Mouse (Mus musculus): ENCODE data around the gene Cotl1.

The Cotl1 gene

DNA sequence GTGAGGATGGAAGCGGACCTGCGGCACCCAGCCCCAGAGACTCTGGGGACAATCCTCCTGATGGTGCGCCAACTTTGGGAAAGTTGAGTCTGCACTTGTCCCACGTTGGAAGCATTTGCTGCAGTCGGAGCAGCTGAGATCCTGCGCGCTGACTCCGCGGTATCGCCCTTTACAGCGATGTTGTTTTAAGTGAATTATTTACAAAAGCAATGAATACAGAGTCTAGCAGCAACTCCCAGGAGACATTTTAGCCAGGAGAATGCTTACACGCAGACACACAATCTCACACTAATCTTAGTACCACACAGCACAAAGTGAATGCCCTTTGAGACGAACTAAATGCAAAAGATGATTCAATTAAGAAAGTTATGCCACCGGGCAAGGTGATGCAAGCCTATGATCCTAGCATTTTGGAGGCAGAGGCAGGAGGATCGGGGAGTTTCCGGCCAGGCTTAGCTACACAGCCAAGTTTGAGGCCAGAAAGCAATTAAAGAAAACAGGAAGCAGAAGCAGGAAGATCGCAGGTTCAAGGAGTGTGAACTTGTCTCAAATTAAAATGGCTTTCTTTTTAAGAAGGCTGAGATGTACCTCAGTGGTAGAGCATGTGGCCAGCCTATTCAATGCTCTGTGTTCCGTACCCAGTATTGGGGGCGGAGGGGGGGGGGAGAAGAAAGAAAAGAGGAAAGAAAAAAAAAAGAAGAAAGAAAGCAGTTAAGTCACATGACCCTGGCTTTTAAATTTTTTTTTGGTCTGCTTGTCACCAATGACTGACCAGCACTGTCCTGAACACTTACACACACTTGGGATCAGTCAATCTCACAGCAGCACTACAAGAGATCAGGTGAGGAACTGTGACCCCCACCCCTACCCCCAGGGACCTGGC is 2.0 kb downstream of the Cotl1 start:
- DNase-seq (ENCODE audit: low spot score) = no peak

GRCm38 (mm10) chr8:119837553-119838071 is 2.7 kb downstream of the Cotl1 start:
- no peak for DNase-seq (ENCODE audit: low spot score)

GRCm38 (mm10) chr8:119836831-119837230 is 3.5 kb downstream of the Cotl1 start:
- DNase-seq (ENCODE audit: low spot score) = no peak

- DNase-seq (ENCODE audit: low spot score) = no peak
These were observed 5.1 kb downstream of the Cotl1 start for GRCm38 (mm10) chr8:119835270-119835669.

DNA sequence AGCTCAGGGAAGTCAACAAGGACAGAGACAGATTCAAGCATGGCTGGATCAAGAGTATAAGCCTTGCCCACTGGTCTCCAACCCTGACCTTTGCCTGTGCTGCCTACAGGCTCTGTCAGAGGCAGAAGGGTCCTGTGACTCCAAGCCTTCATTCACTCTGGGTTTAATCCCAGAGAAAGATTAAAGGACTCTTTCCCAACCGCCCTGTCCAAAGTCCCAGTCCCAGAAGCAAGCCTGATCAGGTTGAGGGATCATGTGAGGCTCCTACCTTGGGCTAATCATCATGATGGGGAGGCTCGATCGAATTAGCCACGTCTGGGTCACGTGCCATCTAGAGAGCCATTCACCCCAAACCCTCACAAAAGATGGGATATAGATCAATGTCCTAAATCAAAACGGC is 5.7 kb downstream of the Cotl1 start:
- no peak for DNase-seq (ENCODE audit: low spot score)

DNA sequence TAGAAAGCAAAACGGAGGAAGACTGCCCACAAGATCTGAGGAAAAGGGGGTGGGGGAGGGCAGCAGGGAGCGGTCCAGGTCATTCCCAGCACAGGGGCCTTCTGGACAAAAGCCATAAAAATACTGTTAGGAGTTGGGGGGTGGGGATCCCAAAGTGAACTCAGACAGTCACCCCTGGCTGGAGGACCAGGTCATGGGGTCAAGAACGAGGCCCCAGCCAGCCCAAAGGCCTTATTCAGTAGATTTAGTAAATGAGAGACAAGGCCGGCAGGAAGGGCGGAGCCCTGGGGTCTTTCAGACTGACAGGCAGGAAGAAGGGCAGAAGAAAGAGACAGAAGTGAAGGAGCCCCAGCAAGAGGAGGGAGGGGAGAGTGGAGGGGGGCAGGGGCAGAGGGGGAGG is 7.4 kb downstream of the Cotl1 start:
- DNase-seq (ENCODE audit: low spot score) = no peak

- no peak for DNase-seq (ENCODE audit: low spot score)
These were observed 8.2 kb downstream of the Cotl1 start for GRCm38 (mm10) chr8:119832101-119832617.

DNA sequence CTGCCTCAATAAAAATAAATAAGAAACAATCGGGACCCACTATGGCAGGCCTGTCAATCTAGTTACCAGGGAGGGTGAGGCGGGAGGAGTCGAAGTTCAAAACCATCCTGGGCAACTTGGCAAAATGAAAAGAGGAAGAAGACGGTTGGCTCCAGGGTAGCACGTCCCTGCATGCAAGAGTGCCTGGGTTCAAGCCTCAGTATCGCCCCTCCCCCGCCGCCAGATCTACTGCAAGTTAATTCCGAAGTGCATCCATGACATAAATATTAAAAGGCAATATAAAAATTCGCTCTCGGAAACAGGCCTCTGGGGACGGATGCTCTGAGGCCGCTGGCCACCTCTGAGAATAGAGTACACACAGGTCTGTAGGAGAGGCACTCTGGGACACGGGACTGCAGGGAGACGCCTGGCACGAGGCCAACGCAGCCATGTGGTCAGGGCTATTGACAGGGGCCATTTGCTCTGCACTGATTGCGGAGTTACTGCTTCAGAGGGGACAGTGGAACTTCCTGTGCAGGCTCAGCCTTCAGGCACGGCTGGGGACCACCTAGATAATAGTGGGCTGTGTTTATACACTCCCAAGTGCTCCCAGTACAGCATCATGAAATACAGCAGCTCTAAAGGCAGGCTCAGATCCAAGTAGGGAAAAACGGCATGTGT is 8.9 kb downstream of the Cotl1 start:
- DNase-seq (ENCODE audit: low spot score) = peak; percentile 84

DNA sequence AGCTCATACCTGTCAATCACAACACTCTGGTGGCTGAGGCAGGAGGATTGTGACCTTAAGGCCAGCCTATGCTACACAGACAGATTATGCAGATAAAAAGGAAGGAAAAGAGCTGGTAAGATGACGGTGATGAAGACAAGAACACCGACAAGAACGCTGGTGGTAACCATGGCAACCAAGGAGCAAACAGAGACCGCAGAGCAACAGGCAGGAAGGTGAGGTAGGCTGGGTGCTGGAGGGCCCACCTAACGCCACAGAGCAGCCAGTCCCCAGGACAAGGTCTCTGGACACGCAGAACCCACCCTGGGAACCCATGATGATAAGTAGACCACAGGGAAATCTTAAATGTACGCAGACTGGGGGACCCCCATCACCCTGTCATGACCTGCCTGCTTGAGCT is 9.8 kb downstream of the Cotl1 start:
- DNase-seq (ENCODE audit: low spot score) = no peak

- no peak for DNase-seq (ENCODE audit: low spot score)
These were observed 10.3 kb downstream of the Cotl1 start for GRCm38 (mm10) chr8:119829870-119830580.

- DNase-seq (ENCODE audit: low spot score) = no peak
These were observed 10.9 kb downstream of the Cotl1 start for GRCm38 (mm10) chr8:119829420-119829819.

DNA sequence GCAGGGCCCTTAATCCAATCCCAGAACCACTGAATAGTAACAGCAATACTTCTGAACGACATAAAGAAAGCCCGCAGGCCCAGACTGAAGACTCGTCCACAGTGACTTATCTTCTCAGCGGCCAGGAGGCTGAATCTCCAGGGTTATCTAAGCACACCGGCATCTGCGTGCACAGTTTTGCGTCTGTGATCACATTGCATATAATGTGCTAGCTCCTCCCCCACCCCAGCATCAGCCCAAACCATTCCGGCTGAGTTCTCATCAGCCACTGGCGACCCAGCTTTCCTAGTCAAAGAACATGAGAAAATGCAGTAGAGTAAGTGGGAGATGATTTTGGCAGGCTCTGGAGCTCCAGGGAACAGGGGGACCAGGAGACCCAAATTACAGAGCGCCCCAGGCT is 11.3 kb downstream of the Cotl1 start:
- no peak for DNase-seq (ENCODE audit: low spot score)

GRCm38 (mm10) chr8:119827721-119828153 is 12.6 kb downstream of the Cotl1 start:
- DNase-seq (ENCODE audit: low spot score) = no peak

GRCm38 (mm10) chr8:119826982-119827381 is 13.4 kb downstream of the Cotl1 start:
- DNase-seq (ENCODE audit: low spot score) = no peak

- no peak for DNase-seq (ENCODE audit: low spot score)
These were observed 14.2 kb downstream of the Cotl1 start for GRCm38 (mm10) chr8:119825950-119826730.

GRCm38 (mm10) chr8:119824809-119825273 is 15.5 kb downstream of the Cotl1 start:
- no peak for DNase-seq (ENCODE audit: low spot score)

DNA sequence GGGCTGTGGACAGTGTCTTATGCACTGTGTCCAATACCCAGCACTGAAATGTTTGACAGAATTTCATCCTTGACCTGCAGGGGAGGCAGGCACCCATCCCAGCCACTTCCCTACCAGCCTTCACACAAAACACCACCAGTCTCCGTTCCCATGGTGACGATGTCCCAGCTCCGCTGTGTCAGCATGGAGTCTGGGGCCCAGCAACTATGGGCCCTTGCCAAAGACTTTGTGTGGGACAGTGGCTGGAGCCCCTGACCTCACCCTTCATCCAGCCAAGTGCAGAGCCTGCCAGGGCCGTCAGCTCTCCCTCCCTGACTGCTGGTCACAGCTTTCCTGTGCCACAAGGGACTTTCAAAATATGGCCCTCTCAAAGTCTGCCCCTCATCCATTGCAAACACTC is 16.2 kb downstream of the Cotl1 start:
- DNase-seq (ENCODE audit: low spot score) = no peak

GRCm38 (mm10) chr8:119823278-119823677 is 17.1 kb downstream of the Cotl1 start:
- DNase-seq (ENCODE audit: low spot score) = no peak

DNA sequence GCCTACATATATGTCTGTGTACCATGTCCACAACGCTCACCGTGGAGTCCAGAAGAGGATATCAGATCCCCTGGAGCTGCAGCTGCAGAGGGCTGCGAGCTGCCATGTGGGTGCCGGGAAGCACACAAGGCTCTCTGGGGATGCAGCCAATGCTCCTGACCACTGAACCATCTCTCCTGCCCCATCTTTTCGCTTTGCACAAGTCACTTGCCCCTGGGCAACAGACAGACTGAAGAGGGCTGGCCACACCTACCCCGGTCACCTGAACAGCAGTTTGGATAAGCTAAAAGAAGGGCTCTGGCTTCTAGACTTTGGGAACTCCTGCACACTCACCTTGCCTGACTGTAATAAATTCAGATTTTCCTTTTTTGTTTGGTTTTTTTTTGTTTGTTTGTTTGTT is 18.7 kb downstream of the Cotl1 start:
- DNase-seq (ENCODE audit: low spot score) = no peak

DNA sequence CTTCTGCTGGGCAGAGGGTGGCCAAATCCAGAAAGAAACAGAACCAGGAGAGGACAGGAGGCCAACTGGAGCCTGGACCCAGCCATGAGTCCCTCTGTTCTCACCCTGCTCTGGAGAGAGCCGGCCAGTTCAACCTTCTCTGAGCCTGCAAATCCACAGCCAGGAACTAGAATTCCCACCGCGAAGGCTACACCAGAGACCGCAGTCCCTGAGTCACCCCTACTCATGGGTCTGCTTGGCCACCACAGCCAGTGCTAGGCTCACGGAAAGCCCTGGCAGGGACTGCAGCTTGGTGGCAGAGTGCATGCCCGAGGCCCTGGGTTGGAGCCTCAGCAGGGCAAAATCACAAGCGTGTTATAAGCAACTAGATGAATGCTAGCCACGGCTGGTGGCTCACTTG is 20.4 kb downstream of the Cotl1 start:
- no peak for DNase-seq (ENCODE audit: low spot score)

GRCm38 (mm10) chr8:119819316-119819715 is 21.0 kb downstream of the Cotl1 start:
- no peak for DNase-seq (ENCODE audit: low spot score)

Measured in testis, postnatal 10 days (tissue).